Mouse (Mus musculus): ENCODE data around the gene Cnn2. TPM values are rescaled to one million over a fixed set of nuclear protein-coding genes. Genes with fewer than 3 reads are reported as not detected.

Gene Cnn2
- polyA plus RNA-seq, 1 experiment from 2014 or later, result 226 TPM

- H3K9me3 ChIP-seq, result 0 out of 2 replicates have a peak, but pooled peaks cover under 1% of the 10 kb centered on the region
- H3K4me3 ChIP-seq, result peak overlapping the region; percentile 65
- H3K36me3 ChIP-seq (replicated peaks), result peaks cover 28% of the 10 kb centered on the region
- H3K27ac ChIP-seq, result peak overlapping the region; percentile 79
- H3K4me1 ChIP-seq, result peaks cover 32% of the 10 kb centered on the region
- under 1% methylated on average over 35 of the region's 35 CpGs for WGBS
- peaks cover 48% of the 10 kb centered on the region for H3K27me3 ChIP-seq (ENCODE audit: poor library complexity, severe bottlenecking)
- peak; percentile 92 for DNase-seq (ENCODE audit: extremely low spot score, low spot score)
Observed at GRCm38 (mm10) chr10:79997034-79997760, 8.8 kb downstream of the Cnn2 start.

- Histone ChIP-seq H3K27ac (peak overlapping the region; percentile 79), H3K4me3 (peak overlapping the region; percentile 65), H3K27me3 (ENCODE audit: poor library complexity, severe bottlenecking) (peaks cover 54% of the 10 kb centered on the region), H3K36me3 (replicated peaks) (peaks cover 22% of the 10 kb centered on the region), H3K4me1 (peaks cover 38% of the 10 kb centered on the region), H3K9me3 (no peaks in the 10 kb centered on the region)
- no peak for DNase-seq (ENCODE audit: extremely low spot score, low spot score)
- 6% methylated on average over 15 of the region's 15 CpGs for WGBS
Observed at GRCm38 (mm10) chr10:79997819-79998218, 9.4 kb downstream of the Cnn2 start.

GRCm38 (mm10) chr10:80001945-80002344, 13.6 kb downstream of the Cnn2 start:
- 77% methylated on average over 9 of the region's 9 CpGs for WGBS
- H3K27me3 ChIP-seq (ENCODE audit: poor library complexity, severe bottlenecking), result peaks cover 82% of the 10 kb centered on the region
- H3K4me3 ChIP-seq, result no peak overlapping the region

GRCm38 (mm10) chr10:80002829-80003228, 14.4 kb downstream of the Cnn2 start:
- Histone ChIP-seq H3K27me3 (ENCODE audit: poor library complexity, severe bottlenecking) (peaks cover 78% of the 10 kb centered on the region), H3K4me1 (peaks cover 33% of the 10 kb centered on the region), H3K9me3 (no peaks in the 10 kb centered on the region), H3K4me3 (peak overlapping the region; percentile 5; the same call in 1 of the 2 replicates), H3K27ac (no peak overlapping the region), H3K36me3 (replicated peaks) (no peaks in the 10 kb centered on the region)
- DNase-seq (ENCODE audit: extremely low spot score, low spot score), result no peak
- WGBS, result 21% methylated on average over 21 of the region's 21 CpGs

More at GRCm38 (mm10) chr10:80001945-80002344, 13.6 kb downstream of the Cnn2 start:
- Histone ChIP-seq H3K36me3 (replicated peaks) (no peaks in the 10 kb centered on the region), H3K4me1 (peaks cover 38% of the 10 kb centered on the region), H3K27ac (no peak overlapping the region), H3K9me3 (no peaks in the 10 kb centered on the region)
- DNase-seq (ENCODE audit: extremely low spot score, low spot score), result no peak

- no peak overlapping the region for H3K27ac ChIP-seq
- no peaks in the 10 kb centered on the region for H3K9me3 ChIP-seq
- H3K4me3 ChIP-seq, result 0 out of 2 replicates have a peak overlapping the region, but pooled peaks have one; percentile 5
- peaks cover 26% of the 10 kb centered on the region for H3K4me1 ChIP-seq
- 63% methylated on average over 9 of the region's 9 CpGs for WGBS
- DNase-seq (ENCODE audit: extremely low spot score, low spot score), result no peak
- peaks cover 70% of the 10 kb centered on the region for H3K27me3 ChIP-seq (ENCODE audit: poor library complexity, severe bottlenecking)
- no peaks in the 10 kb centered on the region for H3K36me3 ChIP-seq (replicated peaks)
Observed at GRCm38 (mm10) chr10:80003374-80004232, 15.2 kb downstream of the Cnn2 start.

GRCm38 (mm10) chr10:80004233-80004705, 15.9 kb downstream of the Cnn2 start:
- peaks cover 26% of the 10 kb centered on the region for H3K4me1 ChIP-seq
- no peaks in the 10 kb centered on the region for H3K36me3 ChIP-seq (replicated peaks)
- no peak for DNase-seq (ENCODE audit: extremely low spot score, low spot score)
- H3K27ac ChIP-seq, result no peak overlapping the region
- no peaks in the 10 kb centered on the region for H3K9me3 ChIP-seq
- no peak overlapping the region for H3K4me3 ChIP-seq
- WGBS, result 93% methylated on average over 8 of the region's 8 CpGs
- peaks cover 63% of the 10 kb centered on the region for H3K27me3 ChIP-seq (ENCODE audit: poor library complexity, severe bottlenecking)

GRCm38 (mm10) chr10:80011740-80012139, 23.4 kb downstream of the Cnn2 start:
- 90% methylated on average over 6 of the region's 6 CpGs for WGBS
- Histone ChIP-seq H3K4me3 (no peak overlapping the region), H3K9me3 (peaks cover 23% of the 10 kb centered on the region), H3K27me3 (ENCODE audit: poor library complexity, severe bottlenecking) (peaks cover 54% of the 10 kb centered on the region), H3K36me3 (replicated peaks) (peaks cover 20% of the 10 kb centered on the region), H3K4me1 (peaks cover 22% of the 10 kb centered on the region; the same call in 1 of the 2 replicates), H3K27ac (no peak overlapping the region)
- DNase-seq (ENCODE audit: extremely low spot score, low spot score), result no peak

GRCm38 (mm10) chr10:80013609-80014008, 25.2 kb downstream of the Cnn2 start:
- Histone ChIP-seq H3K4me3 (0 out of 2 replicates have a peak overlapping the region, but pooled peaks have one; percentile 3), H3K27ac (no peak overlapping the region), H3K36me3 (replicated peaks) (peaks cover 20% of the 10 kb centered on the region), H3K4me1 (peaks cover 26% of the 10 kb centered on the region), H3K9me3 (peaks cover 23% of the 10 kb centered on the region), H3K27me3 (ENCODE audit: poor library complexity, severe bottlenecking) (peaks cover 70% of the 10 kb centered on the region)
- no peak for DNase-seq (ENCODE audit: extremely low spot score, low spot score)
- WGBS, result 28% methylated on average over 25 of the region's 25 CpGs

GRCm38 (mm10) chr10:80014484-80015290, 26.3 kb downstream of the Cnn2 start:
- no peak overlapping the region for H3K27ac ChIP-seq
- H3K9me3 ChIP-seq, result peaks cover 21% of the 10 kb centered on the region
- DNase-seq (ENCODE audit: extremely low spot score, low spot score), result no peak
- peaks cover 18% of the 10 kb centered on the region for H3K36me3 ChIP-seq (replicated peaks)
- H3K4me3 ChIP-seq, result no peak overlapping the region
- peaks cover 80% of the 10 kb centered on the region for H3K27me3 ChIP-seq (ENCODE audit: poor library complexity, severe bottlenecking)
- H3K4me1 ChIP-seq, result peaks cover 36% of the 10 kb centered on the region
- WGBS, result 20% methylated on average over 28 of the region's 28 CpGs

- DNase-seq (ENCODE audit: extremely low spot score, low spot score), result no peak
- H3K4me3 ChIP-seq, result no peak overlapping the region
- H3K9me3 ChIP-seq, result peaks cover 13% of the 10 kb centered on the region; the same call in 1 of the 2 replicates
- H3K27me3 ChIP-seq (ENCODE audit: poor library complexity, severe bottlenecking), result peaks cover 89% of the 10 kb centered on the region
- peaks cover 45% of the 10 kb centered on the region for H3K4me1 ChIP-seq
- 84% methylated on average over 10 of the region's 10 CpGs for WGBS
- H3K27ac ChIP-seq, result no peak overlapping the region
- peaks cover 11% of the 10 kb centered on the region; the same call in 1 of the 2 replicates for H3K36me3 ChIP-seq (replicated peaks)
Observed at GRCm38 (mm10) chr10:80015583-80015982, 27.2 kb downstream of the Cnn2 start.

- H3K27me3 ChIP-seq (ENCODE audit: poor library complexity, severe bottlenecking), result peaks cover 89% of the 10 kb centered on the region
- 0 out of 2 replicates have a peak, but pooled peaks cover 4% of the 10 kb centered on the region for H3K9me3 ChIP-seq
- peaks cover 6% of the 10 kb centered on the region; the same call in 1 of the 2 replicates for H3K36me3 ChIP-seq (replicated peaks)
- no peak within 1 kb of the TSS for H3K27ac ChIP-seq
- WGBS, result 66% methylated on average over 11 of the region's 11 CpGs
- DNase-seq (ENCODE audit: extremely low spot score, low spot score), result no peak
- peaks cover 47% of the 10 kb centered on the region for H3K4me1 ChIP-seq
- H3K4me3 ChIP-seq, result no peak within 1 kb of the TSS
Observed at GRCm38 (mm10) chr10:80016511-80016910, 28.1 kb downstream of the Cnn2 start, which contains the start of gene Arhgap45. Gene Arhgap45 (plus strand): TSS chr10:80016653.

GRCm38 (mm10) chr10:80016931-80017330, 28.5 kb downstream of the Cnn2 start:
- H3K27ac ChIP-seq, result no peak overlapping the region
- H3K4me1 ChIP-seq, result peaks cover 47% of the 10 kb centered on the region
- H3K27me3 ChIP-seq (ENCODE audit: poor library complexity, severe bottlenecking), result peaks cover 85% of the 10 kb centered on the region
- peaks cover 6% of the 10 kb centered on the region for H3K36me3 ChIP-seq (replicated peaks)
- DNase-seq (ENCODE audit: extremely low spot score, low spot score), result no peak
- no peak overlapping the region for H3K4me3 ChIP-seq
- 93% methylated on average over 10 of the region's 10 CpGs for WGBS
- no peaks in the 10 kb centered on the region for H3K9me3 ChIP-seq

Data from forebrain, embryonic 10.5 days (tissue).